Mouse (Mus musculus): ENCODE measurements around the gene Plxnb3. TPM values are rescaled to one million over a fixed set of nuclear protein-coding genes. Genes with fewer than 3 reads are reported as not detected.

Plxnb3 gene
- polyA plus RNA-seq, 1 experiment from 2014 or later: 0.22 TPM

- no peaks in the 10 kb centered on the region for H3K27me3 ChIP-seq (replicated peaks; ENCODE audit: control insufficient read depth, insufficient read depth, low read length)
- ATAC-seq: peak; percentile 60
- no peak overlapping the region for H3K4me3 ChIP-seq (replicated peaks; ENCODE audit: low read length)
- no peaks in the 10 kb centered on the region for H3K4me1 ChIP-seq (replicated peaks; ENCODE audit: control insufficient read depth, insufficient read depth, low read length)
- H3K27ac ChIP-seq (ENCODE audit: low read length): no peak overlapping the region
- no peaks in the 10 kb centered on the region for H3K9me3 ChIP-seq (ENCODE audit: control insufficient read depth, low read length)
- 30% methylated on average over 9 of the region's 9 CpGs for WGBS
- no peak overlapping the region for H3K4me2 ChIP-seq (ENCODE audit: low read length)
- no peak overlapping the region for H3K9ac ChIP-seq (replicated peaks; ENCODE audit: low read depth, low read length)
- no peaks in the 10 kb centered on the region for H3K36me3 ChIP-seq (ENCODE audit: control insufficient read depth, insufficient read depth)
Measured at GRCm38 (mm10) chrX:73798502-73798901, 41.6 kb downstream of the Plxnb3 start.

- no peaks in the 10 kb centered on the region for H3K36me3 ChIP-seq (ENCODE audit: control insufficient read depth, insufficient read depth)
- no peak overlapping the region for H3K27ac ChIP-seq (ENCODE audit: low read length)
- no peak overlapping the region for H3K9ac ChIP-seq (replicated peaks; ENCODE audit: low read depth, low read length)
- WGBS: 61% methylated on average over 1 of the region's 1 CpGs
- peak; percentile 57; the same call in 1 of the 2 replicates for ATAC-seq
- H3K4me2 ChIP-seq (ENCODE audit: low read length): no peak overlapping the region
- H3K4me1 ChIP-seq (replicated peaks; ENCODE audit: control insufficient read depth, insufficient read depth, low read length): no peaks in the 10 kb centered on the region
- H3K4me3 ChIP-seq (replicated peaks; ENCODE audit: low read length): no peak overlapping the region
- no peaks in the 10 kb centered on the region for H3K27me3 ChIP-seq (replicated peaks; ENCODE audit: control insufficient read depth, insufficient read depth, low read length)
- H3K9me3 ChIP-seq (ENCODE audit: control insufficient read depth, low read length): no peaks in the 10 kb centered on the region
Measured at GRCm38 (mm10) chrX:73805814-73806213, 48.9 kb downstream of the Plxnb3 start.

GRCm38 (mm10) chrX:73815072-73815471, 58.2 kb downstream of the Plxnb3 start:
- H3K9me3 ChIP-seq (ENCODE audit: control insufficient read depth, low read length): no peaks in the 10 kb centered on the region
- WGBS: 21% methylated on average over 14 of the region's 14 CpGs
- H3K9ac ChIP-seq (replicated peaks; ENCODE audit: low read depth, low read length): peak overlapping the region; percentile 60
- H3K4me3 ChIP-seq (replicated peaks; ENCODE audit: low read length): peak overlapping the region; percentile 41
- peak overlapping the region; percentile 52 for H3K4me2 ChIP-seq (ENCODE audit: low read length)
- no peaks in the 10 kb centered on the region for H3K27me3 ChIP-seq (replicated peaks; ENCODE audit: control insufficient read depth, insufficient read depth, low read length)
- ATAC-seq: peak; percentile 90
- H3K36me3 ChIP-seq (ENCODE audit: control insufficient read depth, insufficient read depth): no peaks in the 10 kb centered on the region
- peak overlapping the region; percentile 49 for H3K27ac ChIP-seq (ENCODE audit: low read length)
- H3K4me1 ChIP-seq (replicated peaks; ENCODE audit: control insufficient read depth, insufficient read depth, low read length): peaks cover 9% of the 10 kb centered on the region; the same call in 1 of the 2 replicates

- 70% methylated on average over 3 of the region's 3 CpGs for WGBS
- Histone ChIP-seq H3K4me3 (replicated peaks; ENCODE audit: low read length) (no peak overlapping the region), H3K36me3 (ENCODE audit: control insufficient read depth, insufficient read depth) (no peaks in the 10 kb centered on the region), H3K27ac (ENCODE audit: low read length) (no peak overlapping the region), H3K9ac (replicated peaks; ENCODE audit: low read depth, low read length) (no peak overlapping the region), H3K9me3 (ENCODE audit: control insufficient read depth, low read length) (no peaks in the 10 kb centered on the region), H3K4me2 (ENCODE audit: low read length) (no peak overlapping the region), H3K27me3 (replicated peaks; ENCODE audit: control insufficient read depth, insufficient read depth, low read length) (no peaks in the 10 kb centered on the region), H3K4me1 (replicated peaks; ENCODE audit: control insufficient read depth, insufficient read depth, low read length) (peaks cover 9% of the 10 kb centered on the region; the same call in 1 of the 2 replicates)
- ATAC-seq: no peak
Measured at GRCm38 (mm10) chrX:73816596-73817314, 59.9 kb downstream of the Plxnb3 start.

Other genes with a start within 250 kb of the Plxnb3 start
- 0.26 and 0.37 TPM in 2 replicates for gene Dusp9, start 117.7 kb upstream of the Plxnb3 start, polyA plus RNA-seq (2015; fragmentation: Nextera tagmentation; extraction: Ambion mirVana)
- 105 and 143 TPM in 2 replicates for gene Pnck, start 97.0 kb upstream of the Plxnb3 start, polyA plus RNA-seq (2015; fragmentation: Nextera tagmentation; extraction: Ambion mirVana)
- gene Slc6a8, start 83.9 kb upstream of the Plxnb3 start, polyA plus RNA-seq (2015; fragmentation: Nextera tagmentation; extraction: Ambion mirVana): 6.4 and 7.5 TPM in 2 replicates
- gene Bcap31, start 40.9 kb upstream of the Plxnb3 start, polyA plus RNA-seq (2015; fragmentation: Nextera tagmentation; extraction: Ambion mirVana): 109 and 111 TPM in 2 replicates
- gene Abcd1, start 40.5 kb upstream of the Plxnb3 start, polyA plus RNA-seq (2015; fragmentation: Nextera tagmentation; extraction: Ambion mirVana): 11.3 and 12.3 TPM in 2 replicates
- 1.8 and 1.9 TPM in 2 replicates for gene Srpk3, start 17.3 kb downstream of the Plxnb3 start, polyA plus RNA-seq (2015; fragmentation: Nextera tagmentation; extraction: Ambion mirVana)
- 232 and 240 TPM in 2 replicates for gene Idh3g, start 29.8 kb downstream of the Plxnb3 start, polyA plus RNA-seq (2015; fragmentation: Nextera tagmentation; extraction: Ambion mirVana)
- gene Ssr4, start 29.9 kb downstream of the Plxnb3 start, polyA plus RNA-seq (2015; fragmentation: Nextera tagmentation; extraction: Ambion mirVana): 132 and 134 TPM in 2 replicates
- gene Pdzd4, start 67.9 kb downstream of the Plxnb3 start, polyA plus RNA-seq (2015; fragmentation: Nextera tagmentation; extraction: Ambion mirVana): 3.5 and 4.2 TPM in 2 replicates
- gene Avpr2, start 135.0 kb downstream of the Plxnb3 start, polyA plus RNA-seq (2015; fragmentation: Nextera tagmentation; extraction: Ambion mirVana): 0.16 and 0.24 TPM in 2 replicates
- 82.6 and 110 TPM in 2 replicates for gene L1cam, start 139.0 kb downstream of the Plxnb3 start, polyA plus RNA-seq (2015; fragmentation: Nextera tagmentation; extraction: Ambion mirVana)
- 2.8 and 3.1 TPM in 2 replicates for gene Arhgap4, start 164.8 kb downstream of the Plxnb3 start, polyA plus RNA-seq (2015; fragmentation: Nextera tagmentation; extraction: Ambion mirVana)
- gene Naa10, start 164.9 kb downstream of the Plxnb3 start, polyA plus RNA-seq (2015; fragmentation: Nextera tagmentation; extraction: Ambion mirVana): 101 and 103 TPM in 2 replicates
- gene Renbp, start 173.8 kb downstream of the Plxnb3 start, polyA plus RNA-seq (2015; fragmentation: Nextera tagmentation; extraction: Ambion mirVana): 6.7 and 10.3 TPM in 2 replicates
- gene Hcfc1, start 209.3 kb downstream of the Plxnb3 start, polyA plus RNA-seq (2015; fragmentation: Nextera tagmentation; extraction: Ambion mirVana): 53.8 and 57.0 TPM in 2 replicates